Mouse (Mus musculus): ENCODE results near the gene Map3k1. TPM values are rescaled to one million over a fixed set of nuclear protein-coding genes. Genes with fewer than 3 reads are reported as not detected.

Gene Map3k1
- total and polyA plus RNA-seq, 2 experiments from 2014 or later: 9.7 TPM

DNA sequence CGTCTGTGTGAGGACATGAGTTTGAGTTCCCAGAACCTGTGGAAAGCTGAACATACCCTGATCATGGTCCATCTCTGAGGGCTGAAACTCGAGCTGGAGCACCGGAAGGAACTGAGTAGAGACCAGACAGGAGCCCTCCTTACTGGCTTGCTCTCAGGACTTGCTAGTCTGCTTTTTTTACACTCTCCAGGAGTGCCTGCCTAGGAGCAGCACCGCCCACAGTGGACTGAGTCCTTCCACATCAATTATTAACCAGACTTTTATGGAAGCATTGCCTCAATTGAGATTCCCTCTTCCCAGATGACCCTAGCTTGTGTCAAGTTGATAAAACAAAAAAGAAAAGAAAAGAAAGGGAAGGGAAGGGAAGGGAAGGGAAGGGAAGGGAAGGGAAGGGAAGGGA, 18.7 kb upstream of the Map3k1 start:
- ATAC-seq (ENCODE audit: insufficient read depth, low read depth): no peak
- no peak for DNase-seq (ENCODE audit: low spot score)
- Histone ChIP-seq H3K27me3 (ENCODE audit: control insufficient read depth, insufficient read depth, low read length) (no peaks in the 10 kb centered on the region), H3K9me3 (replicated peaks; ENCODE audit: control insufficient read depth, low read length) (no peaks in the 10 kb centered on the region), H3K4me3 (ENCODE audit: low read depth, low read length) (no peak overlapping the region), H3K27ac (ENCODE audit: low read depth) (no peak overlapping the region), H3K4me1 (ENCODE audit: control insufficient read depth, insufficient read depth) (no peaks in the 10 kb centered on the region), H3K4me2 (ENCODE audit: low read depth, low read length) (no peak overlapping the region), H3K9ac (replicated peaks; ENCODE audit: low read depth, low read length) (no peak overlapping the region), H3K36me3 (replicated peaks; ENCODE audit: control insufficient read depth, insufficient read depth, low read length) (no peaks in the 10 kb centered on the region)
- no peak for TF ChIP-seq CTCF (IDR thresholded peaks at IDR 0.05; ENCODE audit: low read depth)
- no peak for TF ChIP-seq EP300 (IDR thresholded peaks at IDR 0.05; ENCODE audit: low read depth)
- whole genome bisulfite sequencing: 76% methylated on average over 4 of the region's 4 CpGs

GRCm38 (mm10) chr13:111824178-111824577, 15.4 kb upstream of the Map3k1 start:
- Histone ChIP-seq H3K27ac (ENCODE audit: low read depth) (no peak overlapping the region), H3K4me1 (ENCODE audit: control insufficient read depth, insufficient read depth) (no peaks in the 10 kb centered on the region), H3K9ac (replicated peaks; ENCODE audit: low read depth, low read length) (no peak overlapping the region), H3K4me2 (ENCODE audit: low read depth, low read length) (no peak overlapping the region), H3K36me3 (replicated peaks; ENCODE audit: control insufficient read depth, insufficient read depth, low read length) (no peaks in the 10 kb centered on the region), H3K9me3 (replicated peaks; ENCODE audit: control insufficient read depth, low read length) (no peaks in the 10 kb centered on the region), H3K27me3 (ENCODE audit: control insufficient read depth, insufficient read depth, low read length) (no peaks in the 10 kb centered on the region), H3K4me3 (ENCODE audit: low read depth, low read length) (no peak overlapping the region)
- ATAC-seq (ENCODE audit: insufficient read depth, low read depth) (no peak), DNase-seq (ENCODE audit: low spot score) (no peak)
- TF ChIP-seq CTCF (IDR thresholded peaks at IDR 0.05; ENCODE audit: low read depth): no peak
- 55% methylated on average over 4 of the region's 4 CpGs for WGBS

- Histone ChIP-seq H3K36me3 (replicated peaks; ENCODE audit: control insufficient read depth, insufficient read depth, low read length) (no peaks in the 10 kb centered on the region), H3K9me3 (replicated peaks; ENCODE audit: control insufficient read depth, low read length) (no peaks in the 10 kb centered on the region), H3K9ac (replicated peaks; ENCODE audit: low read depth, low read length) (no peak overlapping the region), H3K4me3 (ENCODE audit: low read depth, low read length) (no peak overlapping the region), H3K27me3 (ENCODE audit: control insufficient read depth, insufficient read depth, low read length) (no peaks in the 10 kb centered on the region), H3K4me2 (ENCODE audit: low read depth, low read length) (no peak overlapping the region), H3K27ac (ENCODE audit: low read depth) (no peak overlapping the region), H3K4me1 (ENCODE audit: control insufficient read depth, insufficient read depth) (no peaks in the 10 kb centered on the region)
- WGBS: 72% methylated on average over 7 of the region's 7 CpGs
- DNase-seq (ENCODE audit: low spot score): no peak
- TF ChIP-seq EP300 (IDR thresholded peaks at IDR 0.05; ENCODE audit: low read depth) (no peak), CTCF (IDR thresholded peaks at IDR 0.05; ENCODE audit: low read depth) (no peak)
- no peak for ATAC-seq (ENCODE audit: insufficient read depth, low read depth)
Measured at GRCm38 (mm10) chr13:111821727-111822375, 13.1 kb upstream of the Map3k1 start.

DNA sequence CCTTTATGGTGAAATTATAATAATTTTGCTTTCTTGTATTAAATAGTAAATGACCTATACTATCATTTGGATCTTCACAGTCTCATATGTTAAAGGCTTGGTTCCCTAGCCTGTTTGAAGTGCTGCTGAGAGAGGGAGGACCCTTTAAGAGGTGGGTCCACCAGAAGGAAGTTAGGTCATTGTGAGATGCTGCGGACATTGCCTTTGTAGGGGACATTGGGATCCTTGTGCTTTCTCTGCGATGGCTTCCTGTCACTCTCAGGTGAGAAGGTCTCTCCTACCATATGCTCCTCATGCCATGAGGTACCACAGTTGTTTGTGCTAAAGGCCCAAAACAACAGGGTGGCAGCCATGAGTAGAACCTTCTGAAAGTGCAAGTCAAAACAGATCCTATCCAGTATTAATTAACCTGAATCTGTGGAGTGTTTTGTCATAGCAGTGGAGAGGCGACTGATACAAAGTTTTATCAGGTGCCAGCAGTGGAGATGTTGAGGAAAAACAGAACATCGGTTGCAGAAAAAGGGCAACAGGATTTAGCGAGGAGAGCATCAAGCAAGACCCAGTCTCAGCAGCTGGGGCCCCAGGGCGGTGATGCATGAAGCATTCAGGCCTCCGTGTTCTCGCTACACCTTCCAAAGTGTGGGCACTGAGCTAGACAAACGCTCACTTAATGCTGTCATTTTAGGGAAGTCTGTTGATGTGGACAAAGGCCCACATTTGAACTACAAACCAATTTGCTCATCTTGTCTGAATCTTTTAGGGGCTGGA, 11.0 kb upstream of the Map3k1 start:
- no peak for ATAC-seq (ENCODE audit: insufficient read depth, low read depth)
- H3K4me2 ChIP-seq (ENCODE audit: low read depth, low read length): no peak overlapping the region
- H3K9me3 ChIP-seq (replicated peaks; ENCODE audit: control insufficient read depth, low read length): no peaks in the 10 kb centered on the region
- no peaks in the 10 kb centered on the region for H3K36me3 ChIP-seq (replicated peaks; ENCODE audit: control insufficient read depth, insufficient read depth, low read length)
- TF ChIP-seq EP300 (IDR thresholded peaks at IDR 0.05; ENCODE audit: low read depth): no peak
- no peak for TF ChIP-seq CTCF (IDR thresholded peaks at IDR 0.05; ENCODE audit: low read depth)
- H3K9ac ChIP-seq (replicated peaks; ENCODE audit: low read depth, low read length): no peak overlapping the region
- 82% methylated on average over 9 of the region's 9 CpGs for WGBS
- H3K4me3 ChIP-seq (ENCODE audit: low read depth, low read length): no peak overlapping the region
- no peak overlapping the region for H3K27ac ChIP-seq (ENCODE audit: low read depth)
- no peaks in the 10 kb centered on the region for H3K4me1 ChIP-seq (ENCODE audit: control insufficient read depth, insufficient read depth)
- H3K27me3 ChIP-seq (ENCODE audit: control insufficient read depth, insufficient read depth, low read length): no peaks in the 10 kb centered on the region
- no peak for DNase-seq (ENCODE audit: low spot score)

GRCm38 (mm10) chr13:111819106-111819505, 10.3 kb upstream of the Map3k1 start:
- Histone ChIP-seq H3K4me3 (ENCODE audit: low read depth, low read length) (no peak overlapping the region), H3K36me3 (replicated peaks; ENCODE audit: control insufficient read depth, insufficient read depth, low read length) (no peaks in the 10 kb centered on the region), H3K27ac (ENCODE audit: low read depth) (no peak overlapping the region), H3K4me1 (ENCODE audit: control insufficient read depth, insufficient read depth) (no peaks in the 10 kb centered on the region), H3K4me2 (ENCODE audit: low read depth, low read length) (no peak overlapping the region), H3K9ac (replicated peaks; ENCODE audit: low read depth, low read length) (no peak overlapping the region), H3K9me3 (replicated peaks; ENCODE audit: control insufficient read depth, low read length) (no peaks in the 10 kb centered on the region), H3K27me3 (ENCODE audit: control insufficient read depth, insufficient read depth, low read length) (no peaks in the 10 kb centered on the region)
- WGBS: 73% methylated on average over 4 of the region's 4 CpGs
- TF ChIP-seq CTCF (IDR thresholded peaks at IDR 0.05; ENCODE audit: low read depth): no peak
- TF ChIP-seq EP300 (IDR thresholded peaks at IDR 0.05; ENCODE audit: low read depth): no peak
- ATAC-seq (ENCODE audit: insufficient read depth, low read depth) (no peak), DNase-seq (ENCODE audit: low spot score) (no peak)

Data from heart, postnatal 0 days (tissue).